Mouse (Mus musculus): ENCODE results near the gene Plekha7. TPM values are rescaled to one million over a fixed set of nuclear protein-coding genes. Genes with fewer than 3 reads are reported as not detected.

The Plekha7 gene
- polyA plus RNA-seq, 3 experiments from 2014 or later = 4.6 to 13.4 (median 6.8) TPM

- no peak for ATAC-seq
Measured at GRCm38 (mm10) chr7:116220103-116220707, 88.0 kb downstream of the Plekha7 start.

GRCm38 (mm10) chr7:116217747-116218146 lies 90.4 kb downstream of the Plekha7 start:
- ATAC-seq = no peak

GRCm38 (mm10) chr7:116211904-116212303 lies 96.3 kb downstream of the Plekha7 start:
- ATAC-seq = no peak

GRCm38 (mm10) chr7:116209926-116210631 lies 98.1 kb downstream of the Plekha7 start:
- no peak for ATAC-seq

- ATAC-seq = no peak
Measured at GRCm38 (mm10) chr7:116208880-116209279, 99.3 kb downstream of the Plekha7 start.

GRCm38 (mm10) chr7:116206806-116207571 lies 101.2 kb downstream of the Plekha7 start:
- ATAC-seq = no peak

- no peak for ATAC-seq
Measured at GRCm38 (mm10) chr7:116205451-116205850, 102.7 kb downstream of the Plekha7 start.

- no peak for ATAC-seq
Measured at GRCm38 (mm10) chr7:116202033-116202681, 106.0 kb downstream of the Plekha7 start.

- ATAC-seq = no peak
Measured at GRCm38 (mm10) chr7:116200951-116201351, 107.2 kb downstream of the Plekha7 start.

- no peak for ATAC-seq
Measured at GRCm38 (mm10) chr7:116200544-116200943, 107.6 kb downstream of the Plekha7 start.

- no peak for ATAC-seq
Measured at GRCm38 (mm10) chr7:116198902-116199301, 109.3 kb downstream of the Plekha7 start.

- no peak for ATAC-seq
Measured at GRCm38 (mm10) chr7:116198407-116198806, 109.8 kb downstream of the Plekha7 start.

- no peak for ATAC-seq
Measured at GRCm38 (mm10) chr7:116196974-116197679, 111.0 kb downstream of the Plekha7 start.

- ATAC-seq = no peak
Measured at GRCm38 (mm10) chr7:116194996-116195395, 113.2 kb downstream of the Plekha7 start.

- no peak for ATAC-seq
Measured at GRCm38 (mm10) chr7:116192966-116193365, 115.2 kb downstream of the Plekha7 start.

GRCm38 (mm10) chr7:116192096-116192595 lies 116.0 kb downstream of the Plekha7 start:
- no peak for ATAC-seq

- ATAC-seq = no peak
Measured at GRCm38 (mm10) chr7:116191138-116191537, 117.0 kb downstream of the Plekha7 start.

GRCm38 (mm10) chr7:116189708-116190107 lies 118.5 kb downstream of the Plekha7 start:
- no peak for ATAC-seq

GRCm38 (mm10) chr7:116188391-116188790 lies 119.8 kb downstream of the Plekha7 start:
- ATAC-seq = no peak

GRCm38 (mm10) chr7:116187521-116187920 lies 120.7 kb downstream of the Plekha7 start:
- no peak for ATAC-seq

GRCm38 (mm10) chr7:116186847-116187246 lies 121.3 kb downstream of the Plekha7 start:
- no peak for ATAC-seq

- no peak for ATAC-seq
Measured at GRCm38 (mm10) chr7:116186156-116186555, 122.0 kb downstream of the Plekha7 start.
